Mouse (Mus musculus): Measurements from ENCODE around the gene Usp9x. TPM values are rescaled to one million over a fixed set of nuclear protein-coding genes. Genes with fewer than 3 reads are reported as not detected.

Gene Usp9x
- polyA plus RNA-seq, 1 experiment from 2014 or later: 35.2 TPM

GRCm38 (mm10) chrX:13070573-13071240 is 591 bp upstream of the Usp9x start:
- WGBS: 18% methylated on average over 35 of the region's 35 CpGs
- no peaks in the 10 kb centered on the region for H3K4me1 ChIP-seq (ENCODE audit: control insufficient read depth, insufficient read depth, low read length)
- H3K4me2 ChIP-seq (ENCODE audit: low read length): peak overlapping the region; percentile 50
- no peaks in the 10 kb centered on the region for H3K9me3 ChIP-seq (replicated peaks; ENCODE audit: control insufficient read depth, low read length, poor library complexity, severe bottlenecking)
- no peaks in the 10 kb centered on the region for H3K36me3 ChIP-seq (ENCODE audit: control insufficient read depth, insufficient read depth, low read length)
- ATAC-seq: peak; percentile 93
- H3K4me3 ChIP-seq (ENCODE audit: low read depth, low read length): peak overlapping the region; percentile 72
- no peaks in the 10 kb centered on the region for H3K27me3 ChIP-seq (ENCODE audit: control insufficient read depth, insufficient read depth, low read depth, low read length)
- peak overlapping the region; percentile 88 for H3K9ac ChIP-seq (ENCODE audit: low read depth, low read length)
- H3K27ac ChIP-seq (ENCODE audit: low read length): peak overlapping the region; percentile 95

- no peaks in the 10 kb centered on the region for H3K36me3 ChIP-seq (ENCODE audit: control insufficient read depth, insufficient read depth, low read length)
- no peak overlapping the region for H3K4me2 ChIP-seq (ENCODE audit: low read length)
- peak; percentile 31 for ATAC-seq
- 12% methylated on average over 38 of the region's 67 CpGs for WGBS
- no peaks in the 10 kb centered on the region for H3K9me3 ChIP-seq (replicated peaks; ENCODE audit: control insufficient read depth, low read length, poor library complexity, severe bottlenecking)
- H3K4me3 ChIP-seq (ENCODE audit: low read depth, low read length): peak overlapping the region; percentile 72
- peak overlapping the region; percentile 88 for H3K9ac ChIP-seq (ENCODE audit: low read depth, low read length)
- H3K27ac ChIP-seq (ENCODE audit: low read length): peak overlapping the region; percentile 95
- H3K27me3 ChIP-seq (ENCODE audit: control insufficient read depth, insufficient read depth, low read depth, low read length): no peaks in the 10 kb centered on the region
- H3K4me1 ChIP-seq (ENCODE audit: control insufficient read depth, insufficient read depth, low read length): no peaks in the 10 kb centered on the region
Measured at GRCm38 (mm10) chrX:13071776-13072460, 620 bp downstream of the Usp9x start.

- H3K4me1 ChIP-seq (ENCODE audit: control insufficient read depth, insufficient read depth, low read length): no peaks in the 10 kb centered on the region
- H3K4me2 ChIP-seq (ENCODE audit: low read length): peak overlapping the region; percentile 52
- H3K9me3 ChIP-seq (replicated peaks; ENCODE audit: control insufficient read depth, low read length, poor library complexity, severe bottlenecking): no peaks in the 10 kb centered on the region
- H3K4me3 ChIP-seq (ENCODE audit: low read depth, low read length): peak overlapping the region; percentile 72
- H3K27me3 ChIP-seq (ENCODE audit: control insufficient read depth, insufficient read depth, low read depth, low read length): no peaks in the 10 kb centered on the region
- WGBS: 16% methylated on average over 37 of the region's 73 CpGs
- H3K27ac ChIP-seq (ENCODE audit: low read length): peak overlapping the region; percentile 95
- no peaks in the 10 kb centered on the region for H3K36me3 ChIP-seq (ENCODE audit: control insufficient read depth, insufficient read depth, low read length)
- ATAC-seq: peak; percentile 15; the same call in 1 of the 2 replicates
- H3K9ac ChIP-seq (ENCODE audit: low read depth, low read length): peak overlapping the region; percentile 88
Measured at GRCm38 (mm10) chrX:13072461-13072982, 1.2 kb downstream of the Usp9x start.

GRCm38 (mm10) chrX:13085621-13086020 is 14.3 kb downstream of the Usp9x start:
- no peaks in the 10 kb centered on the region for H3K9me3 ChIP-seq (replicated peaks; ENCODE audit: control insufficient read depth, low read length, poor library complexity, severe bottlenecking)
- no peak overlapping the region for H3K9ac ChIP-seq (ENCODE audit: low read depth, low read length)
- no peaks in the 10 kb centered on the region for H3K4me1 ChIP-seq (ENCODE audit: control insufficient read depth, insufficient read depth, low read length)
- H3K4me3 ChIP-seq (ENCODE audit: low read depth, low read length): no peak overlapping the region
- no peak overlapping the region for H3K4me2 ChIP-seq (ENCODE audit: low read length)
- no peaks in the 10 kb centered on the region for H3K27me3 ChIP-seq (ENCODE audit: control insufficient read depth, insufficient read depth, low read depth, low read length)
- H3K27ac ChIP-seq (ENCODE audit: low read length): no peak overlapping the region
- 87% methylated on average over 1 of the region's 1 CpGs for WGBS
- H3K36me3 ChIP-seq (ENCODE audit: control insufficient read depth, insufficient read depth, low read length): no peaks in the 10 kb centered on the region
- ATAC-seq: no peak

- no peak overlapping the region for H3K4me2 ChIP-seq (ENCODE audit: low read length)
- H3K9ac ChIP-seq (ENCODE audit: low read depth, low read length): no peak overlapping the region
- no peaks in the 10 kb centered on the region for H3K4me1 ChIP-seq (ENCODE audit: control insufficient read depth, insufficient read depth, low read length)
- H3K27me3 ChIP-seq (ENCODE audit: control insufficient read depth, insufficient read depth, low read depth, low read length): no peaks in the 10 kb centered on the region
- 73% methylated on average over 1 of the region's 1 CpGs for WGBS
- no peak overlapping the region for H3K4me3 ChIP-seq (ENCODE audit: low read depth, low read length)
- ATAC-seq: no peak
- H3K9me3 ChIP-seq (replicated peaks; ENCODE audit: control insufficient read depth, low read length, poor library complexity, severe bottlenecking): no peaks in the 10 kb centered on the region
- H3K36me3 ChIP-seq (ENCODE audit: control insufficient read depth, insufficient read depth, low read length): no peaks in the 10 kb centered on the region
- H3K27ac ChIP-seq (ENCODE audit: low read length): no peak overlapping the region
Measured at GRCm38 (mm10) chrX:13096985-13097384, 25.7 kb downstream of the Usp9x start.

GRCm38 (mm10) chrX:13206514-13206913 is 135.2 kb downstream of the Usp9x start:
- Histone ChIP-seq H3K4me1 (ENCODE audit: control insufficient read depth, insufficient read depth, low read length) (peaks cover 4% of the 10 kb centered on the region; the same call in 1 of the 2 replicates), H3K9ac (ENCODE audit: low read depth, low read length) (no peak overlapping the region), H3K9me3 (replicated peaks; ENCODE audit: control insufficient read depth, low read length, poor library complexity, severe bottlenecking) (no peaks in the 10 kb centered on the region), H3K4me2 (ENCODE audit: low read length) (no peak overlapping the region), H3K27ac (ENCODE audit: low read length) (no peak overlapping the region), H3K27me3 (ENCODE audit: control insufficient read depth, insufficient read depth, low read depth, low read length) (no peaks in the 10 kb centered on the region), H3K4me3 (ENCODE audit: low read depth, low read length) (no peak overlapping the region), H3K36me3 (ENCODE audit: control insufficient read depth, insufficient read depth, low read length) (no peaks in the 10 kb centered on the region)
- ATAC-seq: no peak
- 20% methylated on average over 7 of the region's 7 CpGs for WGBS

GRCm38 (mm10) chrX:13207512-13208341 is 136.4 kb downstream of the Usp9x start:
- peak; percentile 96 for ATAC-seq
- Histone ChIP-seq H3K9ac (ENCODE audit: low read depth, low read length) (no peak overlapping the region; the same call in 1 of the 2 replicates), H3K27ac (ENCODE audit: low read length) (peak overlapping the region; percentile 74), H3K36me3 (ENCODE audit: control insufficient read depth, insufficient read depth, low read length) (no peaks in the 10 kb centered on the region), H3K4me3 (ENCODE audit: low read depth, low read length) (peak overlapping the region; percentile 29), H3K27me3 (ENCODE audit: control insufficient read depth, insufficient read depth, low read depth, low read length) (no peaks in the 10 kb centered on the region), H3K4me1 (ENCODE audit: control insufficient read depth, insufficient read depth, low read length) (peaks cover 4% of the 10 kb centered on the region; the same call in 1 of the 2 replicates), H3K9me3 (replicated peaks; ENCODE audit: control insufficient read depth, low read length, poor library complexity, severe bottlenecking) (no peaks in the 10 kb centered on the region), H3K4me2 (ENCODE audit: low read length) (peak overlapping the region; percentile 49)
- 27% methylated on average over 23 of the region's 23 CpGs for WGBS

- H3K36me3 ChIP-seq (ENCODE audit: control insufficient read depth, insufficient read depth, low read length): no peaks in the 10 kb centered on the region
- peaks cover 4% of the 10 kb centered on the region; the same call in 1 of the 2 replicates for H3K4me1 ChIP-seq (ENCODE audit: control insufficient read depth, insufficient read depth, low read length)
- peak overlapping the region; percentile 74 for H3K27ac ChIP-seq (ENCODE audit: low read length)
- H3K4me2 ChIP-seq (ENCODE audit: low read length): peak overlapping the region; percentile 49
- peak; percentile 61 for ATAC-seq
- no peaks in the 10 kb centered on the region for H3K27me3 ChIP-seq (ENCODE audit: control insufficient read depth, insufficient read depth, low read depth, low read length)
- WGBS: 36% methylated on average over 6 of the region's 6 CpGs
- H3K9ac ChIP-seq (ENCODE audit: low read depth, low read length): no peak overlapping the region; the same call in 1 of the 2 replicates
- H3K4me3 ChIP-seq (ENCODE audit: low read depth, low read length): peak overlapping the region; percentile 29
- no peaks in the 10 kb centered on the region for H3K9me3 ChIP-seq (replicated peaks; ENCODE audit: control insufficient read depth, low read length, poor library complexity, severe bottlenecking)
Measured at GRCm38 (mm10) chrX:13208404-13208803, 137.1 kb downstream of the Usp9x start.

Measured in midbrain, embryonic 16.5 days (tissue).